Mouse (Mus musculus) CH12.LX (cell line): ENCODE measurements around the gene Syngap1. TPM values are rescaled to one million over a fixed set of nuclear protein-coding genes. Genes with fewer than 3 reads are reported as not detected.

Experiments
- DNase-seq: peaks from one replicate; pipeline ENCODE4 v3.0.0-alpha.2; 2013; ENCODE audit errors: extremely low read depth
- H3K27ac ChIP-seq: 2 replicates; pipeline ENCODE4 v1.5.1; 2012; ENCODE audit warnings: low read depth, mild to moderate bottlenecking, control low read depth, moderate library complexity; ENCODE audit not compliant: insufficient read depth
- H3K27me3 ChIP-seq: replicated peaks from 2 replicates; pipeline ENCODE3; 2012; ENCODE audit warnings: inconsistent platforms
- H3K36me3 ChIP-seq, 2 experiments: replicated peaks in 1 of 2; 2 replicates each; pipeline versions ENCODE3 to v1.6.1; 2012; ENCODE audit warnings: inconsistent platforms in 1 of 2, low read length in 1 of 2, mild to moderate bottlenecking in 1 of 2, mixed read lengths in 1 of 2, moderate library complexity in 1 of 2; ENCODE audit not compliant: control insufficient read depth in 1 of 2, insufficient read depth in 1 of 2
- H3K4me1 ChIP-seq, 2 experiments: 2 replicates each; pipeline ENCODE4 v1.6.1; 2012; ENCODE audit warnings: inconsistent platforms in 1 of 2, moderate library complexity in 1 of 2; ENCODE audit not compliant: insufficient read depth in 2 of 2, control insufficient read depth in 1 of 2
- H3K4me2 ChIP-seq: 2 replicates; pipeline ENCODE4 v1.6.1; 2012; ENCODE audit warnings: low read depth, mild to moderate bottlenecking, control low read depth; ENCODE audit not compliant: poor library complexity, insufficient read depth, severe bottlenecking
- H3K4me3 ChIP-seq, 3 experiments: fragments of 150-350 bp in 1 of 3; sonication (generic) in 1 of 3; replicated peaks in 1 of 3; 2 replicates each; pipeline versions ENCODE3 to v1.5.1; 2011 to 2012; ENCODE audit warnings: low read depth in 2 of 3, low read length in 2 of 3, mild to moderate bottlenecking in 2 of 3, moderate library complexity in 2 of 3, control low read depth in 1 of 3, improper control_type of control experiment in 1 of 3, inconsistent platforms in 1 of 3, mixed read lengths in 1 of 3; ENCODE audit not compliant: poor library complexity in 1 of 3
- H3K79me2 ChIP-seq: replicated peaks from 2 replicates; pipeline ENCODE4 v1.6.1; 2012; ENCODE audit warnings: mild to moderate bottlenecking, moderate library complexity; ENCODE audit not compliant: control insufficient read depth, poor library complexity, insufficient read depth, severe bottlenecking; ENCODE audit errors: extremely low read depth
- H3K9ac ChIP-seq: 2 replicates; pipeline ENCODE4 v1.6.1; 2012; ENCODE audit warnings: low read depth, mild to moderate bottlenecking, control low read depth, moderate library complexity; ENCODE audit not compliant: insufficient read depth
- H3K9me3 ChIP-seq: replicated peaks from 2 replicates; pipeline ENCODE3; 2012; ENCODE audit warnings: low read length, inconsistent platforms, mixed read lengths
- CHD2 ChIP-seq: IDR thresholded peaks from 2 replicates; pipeline ENCODE4 v1.6.1; 2011; ENCODE audit warnings: low read length, improper control_type of control experiment
- CTCF ChIP-seq, 2 experiments: IDR thresholded peaks in 1 of 2; conservative IDR thresholded peaks in 1 of 2; 2 replicates each; pipeline ENCODE4 v1.5.1; 2011 to 2012; ENCODE audit warnings: low read depth in 2 of 2, low read length in 2 of 2, improper control_type of control experiment in 1 of 2, inconsistent platforms in 1 of 2, mild to moderate bottlenecking in 1 of 2, moderate library complexity in 1 of 2
- ELF1 ChIP-seq: IDR thresholded peaks from 2 replicates; pipeline ENCODE4 v1.6.1; 2014; ENCODE audit warnings: low read depth, mild to moderate bottlenecking, inconsistent platforms, low read length, improper control_type of control experiment
- EP300 ChIP-seq: IDR thresholded peaks from 2 replicates; pipeline ENCODE4 v1.6.1; 2011; ENCODE audit warnings: low read length, improper control_type of control experiment
- ETS1 ChIP-seq: conservative IDR thresholded peaks from 2 replicates; pipeline ENCODE4 v1.6.1; 2012; ENCODE audit warnings: low read depth, mild to moderate bottlenecking, inconsistent platforms, low read length, improper control_type of control experiment, moderate library complexity
- GABPA ChIP-seq: IDR thresholded peaks from 2 replicates; pipeline ENCODE4 v1.6.1; 2012; ENCODE audit warnings: low read depth, low read length, improper control_type of control experiment, inconsistent platforms; ENCODE audit not compliant: insufficient replicate concordance
- HCFC1 ChIP-seq: IDR thresholded peaks from 2 replicates; pipeline ENCODE4 v1.6.1; 2012; ENCODE audit warnings: low read depth, mild to moderate bottlenecking, inconsistent platforms, low read length, improper control_type of control experiment
- JUN ChIP-seq: IDR thresholded peaks from 2 replicates; pipeline ENCODE4 v1.6.1; 2011; ENCODE audit warnings: low read depth, mild to moderate bottlenecking, low read length, improper control_type of control experiment, moderate library complexity; ENCODE audit not compliant: insufficient read depth
- MAFK ChIP-seq: IDR thresholded peaks from 2 replicates; pipeline ENCODE4 v1.6.1; 2011; ENCODE audit warnings: low read length, improper control_type of control experiment; ENCODE audit not compliant: insufficient replicate concordance
- MAX ChIP-seq: IDR thresholded peaks from 2 replicates; pipeline ENCODE4 v1.6.1; 2011; ENCODE audit warnings: low read length, improper control_type of control experiment
- MAZ ChIP-seq: IDR thresholded peaks from 2 replicates; pipeline ENCODE4 v1.6.1; 2012; ENCODE audit warnings: low read depth, mild to moderate bottlenecking, inconsistent platforms, low read length, improper control_type of control experiment, moderate library complexity
- MEF2A ChIP-seq: IDR thresholded peaks from 2 replicates; pipeline ENCODE4 v1.6.1; 2014; ENCODE audit warnings: low read depth, mild to moderate bottlenecking, inconsistent platforms, low read length, improper control_type of control experiment, borderline replicate concordance
- MXI1 ChIP-seq: IDR thresholded peaks from 2 replicates; pipeline ENCODE4 v1.6.1; 2011; ENCODE audit warnings: mild to moderate bottlenecking, low read depth, low read length, improper control_type of control experiment
- NELFE ChIP-seq: IDR thresholded peaks from 2 replicates; pipeline ENCODE4 v1.6.1; 2011; ENCODE audit warnings: low read depth, low read length, improper control_type of control experiment
- POLR2AphosphoS2 ChIP-seq: IDR thresholded peaks from 2 replicates; pipeline ENCODE4 v1.6.1; 2011; ENCODE audit warnings: low read depth, low read length, improper control_type of control experiment
- RAD21 ChIP-seq: IDR thresholded peaks from 2 replicates; pipeline ENCODE4 v1.6.1; 2011; ENCODE audit warnings: low read depth, mild to moderate bottlenecking, low read length, improper control_type of control experiment, moderate library complexity
- SIN3A ChIP-seq: IDR thresholded peaks from 2 replicates; pipeline ENCODE4 v1.6.1; 2012; ENCODE audit warnings: low read length, improper control_type of control experiment, inconsistent platforms
- TCF12 ChIP-seq: IDR thresholded peaks from 2 replicates; pipeline ENCODE4 v1.6.1; 2014; ENCODE audit warnings: low read depth, mild to moderate bottlenecking, inconsistent platforms, low read length, improper control_type of control experiment
- UBTF ChIP-seq: IDR thresholded peaks from 2 replicates; pipeline ENCODE4 v1.6.1; 2012; ENCODE audit warnings: low read depth, mild to moderate bottlenecking, inconsistent platforms, low read length, improper control_type of control experiment, moderate library complexity
- ZC3H11A ChIP-seq: IDR thresholded peaks from 2 replicates; pipeline ENCODE4 v1.6.1; 2012; ENCODE audit warnings: low read depth, mild to moderate bottlenecking, inconsistent platforms, low read length, improper control_type of control experiment
- ZKSCAN1 ChIP-seq: IDR thresholded peaks from 2 replicates; pipeline ENCODE4 v1.6.1; 2012; ENCODE audit warnings: low read depth, inconsistent platforms, low read length, improper control_type of control experiment, borderline replicate concordance
- ZMIZ1 ChIP-seq: IDR thresholded peaks from 2 replicates; pipeline ENCODE4 v1.6.1; 2012; ENCODE audit warnings: low read depth, mild to moderate bottlenecking, inconsistent platforms, low read length, improper control_type of control experiment
- dilution Hi-C: fragments of 300-500 bp; cut with MboI; formaldehyde crosslinking; loops from 2 replicates; pipeline ENCODE4 v1.14.3; 2020; ENCODE audit warnings: low sequenced_read_pairs; ENCODE audit not compliant: extremely low pct_unique_long_range_greater_than_20kb, extremely low pct_ligation_motif_present
- in situ Hi-C: fragments of 300-500 bp; cut with MboI; formaldehyde crosslinking; loops from 3 replicates; pipeline ENCODE4 v1.14.3; 2019; ENCODE audit warnings: low sequenced_read_pairs, low pct_ligation_motif_present, low pct_unique_long_range_greater_than_20kb, mixed read lengths
- polyA plus RNA-seq: library from polyadenylated mRNA; unstranded; fragments of >175 nt; gene quantifications from 2 replicates; pipeline ENCODE4 v1.2.1, GENCODE M21; 2012; ENCODE audit warnings: low read depth; ENCODE audit not compliant: insufficient read length
- total RNA-seq, 2 experiments: library from RNA; depleted of rRNA; stranded (reverse); fragments of 300-350 nt in 1 of 2; fragments of >200 nt in 1 of 2; gene quantifications; 2 replicates each; pipeline ENCODE4 v1.2.3; 2012 to 2014

Gene Syngap1
- total and polyA plus RNA-seq, 3 experiments: 1.3 to 2.4 TPM; not detected in 1

GRCm38 (mm10) chr17:26967477-26967876, 26.4 kb downstream of the Syngap1 start:
- Histone ChIP-seq H3K9ac (no peak overlapping the region), H3K79me2 (no peaks in the 10 kb centered on the region; the same call in 1 of the 2 replicates), H3K4me3 (no peak overlapping the region), H3K27me3 (peaks cover 11% of the 10 kb centered on the region), H3K27ac (no peak overlapping the region), H3K36me3 (peaks cover 4 to 7% of the 10 kb centered on the region in 2 experiments), H3K4me2 (no peak overlapping the region), H3K9me3 (no peaks in the 10 kb centered on the region), H3K4me1 (peaks cover 0 to 7% of the 10 kb centered on the region in 2 experiments; a peak in 1 of 4 replicates)
- TF ChIP-seq UBTF (no peak), RAD21 (no peak)
- in situ Hi-C loops: no loop called here
- dilution Hi-C loops: no loop called here
- no peak for DNase-seq

GRCm38 (mm10) chr17:26968200-26968611, 27.2 kb downstream of the Syngap1 start:
- H3K4me3 ChIP-seq: no peak overlapping the region
- H3K27ac ChIP-seq: no peak overlapping the region
- no peak overlapping the region for H3K4me2 ChIP-seq
- peaks cover 0 to 7% of the 10 kb centered on the region in 2 experiments; a peak in 1 of 4 replicates for H3K4me1 ChIP-seq
- peaks cover 11% of the 10 kb centered on the region for H3K27me3 ChIP-seq
- H3K36me3 ChIP-seq: peaks cover 4% of the 10 kb centered on the region in 2 experiments
- TF ChIP-seq HCFC1: no peak
- TF ChIP-seq MAX: no peak
- TF ChIP-seq ZKSCAN1: no peak
- no peak for TF ChIP-seq SIN3A
- no peak for TF ChIP-seq NELFE
- TF ChIP-seq CTCF (conservative IDR thresholded peaks at IDR 0.05 in 1 of 2, IDR thresholded peaks at IDR 0.05 in 1 of 2; ENCODE audit: low read depth in 2 of 2, low read length in 2 of 2): no peak
- no peak for TF ChIP-seq ELF1
- no peak for TF ChIP-seq MAFK
- no peak for TF ChIP-seq RAD21
- no peak for TF ChIP-seq ZC3H11A
- TF ChIP-seq ETS1: no peak
- dilution Hi-C loops (no loop called here), in situ Hi-C loops (no loop called here)
- H3K79me2 ChIP-seq: no peaks in the 10 kb centered on the region; the same call in 1 of the 2 replicates
- H3K9me3 ChIP-seq: no peaks in the 10 kb centered on the region
- no peak for DNase-seq
- H3K9ac ChIP-seq: no peak overlapping the region

GRCm38 (mm10) chr17:26969257-26969656, 28.2 kb downstream of the Syngap1 start:
- in situ Hi-C loops: no loop called here
- H3K27me3 ChIP-seq: peaks cover 11% of the 10 kb centered on the region
- H3K27ac ChIP-seq: no peak overlapping the region
- H3K36me3 ChIP-seq: peaks cover 4 to 6% of the 10 kb centered on the region in 2 experiments
- no peak for TF ChIP-seq MAZ
- no peak for TF ChIP-seq TCF12
- no peak for TF ChIP-seq POLR2AphosphoS2
- no peak for TF ChIP-seq CHD2
- no peak for TF ChIP-seq MEF2A
- no peak for TF ChIP-seq EP300
- TF ChIP-seq MAFK: no peak
- no peak for TF ChIP-seq JUN
- TF ChIP-seq ZMIZ1: no peak
- TF ChIP-seq MXI1: no peak
- no peak for TF ChIP-seq GABPA
- TF ChIP-seq ZKSCAN1: no peak
- no peak for TF ChIP-seq NELFE
- no peak for TF ChIP-seq RAD21
- no peak overlapping the region for H3K4me2 ChIP-seq
- H3K4me3 ChIP-seq: no peak overlapping the region
- H3K9me3 ChIP-seq: no peaks in the 10 kb centered on the region
- no peak overlapping the region for H3K9ac ChIP-seq
- H3K79me2 ChIP-seq: peaks cover 10% of the 10 kb centered on the region
- no peak for DNase-seq
- dilution Hi-C loops: no loop called here
- peaks cover 3 to 15% of the 10 kb centered on the region in 2 experiments for H3K4me1 ChIP-seq
